Mouse (Mus musculus) CH12.LX (cell line): ENCODE results near the gene Papss1.

Source experiments
- CTCF ChIP-seq, 2 experiments: IDR thresholded peaks in 1 of 2; conservative IDR thresholded peaks in 1 of 2; 2 replicates each; pipeline ENCODE4 v1.5.1; 2011 to 2012; ENCODE audit warnings: low read depth in 2 of 2, low read length in 2 of 2, improper control_type of control experiment in 1 of 2, inconsistent platforms in 1 of 2, mild to moderate bottlenecking in 1 of 2, moderate library complexity in 1 of 2
- KAT2A ChIP-seq: IDR thresholded peaks from 2 replicates; pipeline ENCODE4 v1.6.1; 2012; ENCODE audit warnings: low read length, improper control_type of control experiment, inconsistent platforms; ENCODE audit not compliant: insufficient replicate concordance
- MAX ChIP-seq: IDR thresholded peaks from 2 replicates; pipeline ENCODE4 v1.6.1; 2011; ENCODE audit warnings: low read length, improper control_type of control experiment
- MYC ChIP-seq: IDR thresholded peaks from 2 replicates; pipeline ENCODE4 v1.6.1; 2011; ENCODE audit warnings: low read depth, mild to moderate bottlenecking, improper control_type of control experiment, low read length
- POLR2A ChIP-seq: IDR thresholded peaks from 2 replicates; pipeline ENCODE4 v1.6.1; 2011; ENCODE audit warnings: low read depth, mild to moderate bottlenecking, improper control_type of control experiment, low read length
- SMC3 ChIP-seq: IDR thresholded peaks from 2 replicates; pipeline ENCODE4 v1.6.1; 2011; ENCODE audit warnings: low read depth, low read length, improper control_type of control experiment
- UBTF ChIP-seq: IDR thresholded peaks from 2 replicates; pipeline ENCODE4 v1.6.1; 2012; ENCODE audit warnings: low read depth, mild to moderate bottlenecking, inconsistent platforms, low read length, improper control_type of control experiment, moderate library complexity
- USF1 ChIP-seq: IDR thresholded peaks from 2 replicates; pipeline ENCODE4 v1.6.1; 2014; ENCODE audit warnings: low read depth, mild to moderate bottlenecking, inconsistent platforms, low read length, improper control_type of control experiment

DNA sequence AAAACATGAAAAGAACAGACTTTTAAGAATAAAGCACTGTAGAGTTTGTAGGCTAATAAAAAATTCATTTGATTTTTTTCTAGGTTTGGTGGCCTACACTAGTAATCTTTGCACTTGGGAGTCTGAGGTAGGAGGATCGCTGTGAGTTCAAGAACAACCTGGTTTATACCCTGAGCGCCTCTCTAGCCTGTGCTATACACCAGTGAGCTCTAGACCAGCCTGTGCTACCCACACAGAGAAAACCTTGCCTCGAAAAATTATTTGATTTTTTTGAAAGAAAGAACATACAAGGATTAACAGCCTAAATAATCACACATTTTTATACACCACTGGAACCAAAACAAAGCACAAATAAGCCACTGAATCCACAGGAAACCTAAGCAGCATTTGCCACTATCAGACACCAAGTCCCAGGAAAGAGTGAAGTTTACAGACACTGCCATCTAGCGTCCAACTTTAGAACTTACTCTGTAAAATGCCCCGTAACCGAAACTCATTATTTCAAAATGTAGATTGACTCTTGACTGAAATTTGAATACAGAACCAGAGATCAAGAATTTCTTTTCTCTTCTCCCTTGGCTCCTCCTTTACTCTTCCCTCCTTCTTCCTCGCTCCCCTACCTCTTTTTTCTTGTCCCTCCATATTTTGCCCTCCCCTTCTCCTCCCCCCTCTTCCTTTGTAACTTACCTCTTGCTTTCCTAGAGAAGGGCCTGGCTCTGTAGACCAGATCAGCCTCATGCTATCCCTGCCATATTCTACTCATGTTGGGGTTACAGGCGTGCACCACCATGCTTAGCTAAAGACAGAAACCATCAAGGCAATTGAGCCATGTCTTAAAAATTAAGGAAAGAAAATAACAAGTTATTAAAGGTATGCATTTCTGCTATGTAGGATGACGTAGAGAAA, 12.0 kb upstream of the Papss1 start:
- TF ChIP-seq POLR2A (no peak), CTCF (conservative IDR thresholded peaks at IDR 0.05 in 1 of 2, IDR thresholded peaks at IDR 0.05 in 1 of 2; ENCODE audit: low read depth in 2 of 2, low read length in 2 of 2) (peak; percentile 52 to 89), MAX (no peak), MYC (no peak), USF1 (no peak), SMC3 (peak; percentile 71), KAT2A (no peak), UBTF (no peak)
